Mouse (Mus musculus): Measurements from ENCODE around the gene Tmed3. TPM values are rescaled to one million over a fixed set of nuclear protein-coding genes. Genes with fewer than 3 reads are reported as not detected.

The Tmed3 gene
- polyA plus RNA-seq (2016; fragmentation: Nextera tagmentation; extraction: Ambion mirVana): 39.1 and 40.6 TPM in 2 replicates

GRCm38 (mm10) chr9:89704265-89705196, at the start of gene Tmed3:
Tmed3 (minus strand) TSS chr9:89705068.
- 2% methylated on average over 52 of the region's 52 CpGs for WGBS
- Histone ChIP-seq H3K9me3 (no peaks in the 10 kb centered on the region), H3K4me1 (peaks cover 8% of the 10 kb centered on the region; the same call in 1 of the 2 replicates), H3K27ac (peak within 1 kb of the TSS; percentile 66), H3K9ac (peak within 1 kb of the TSS; percentile 63), H3K4me3 (peak within 1 kb of the TSS; percentile 54), H3K27me3 (replicated peaks) (no peaks in the 10 kb centered on the region), H3K4me2 (replicated peaks) (peak within 1 kb of the TSS; percentile 78), H3K36me3 (peaks cover 11% of the 10 kb centered on the region)
- ATAC-seq (ENCODE audit: low FRiP score, low read depth): peak; percentile 99

GRCm38 (mm10) chr9:89740041-89740440, 35.2 kb upstream of the Tmed3 start:
- ATAC-seq (ENCODE audit: low FRiP score, low read depth): no peak
- Histone ChIP-seq H3K4me1 (no peaks in the 10 kb centered on the region), H3K27ac (no peak overlapping the region), H3K9ac (no peak overlapping the region), H3K4me3 (no peak overlapping the region), H3K36me3 (no peaks in the 10 kb centered on the region), H3K27me3 (replicated peaks) (peaks cover 21% of the 10 kb centered on the region), H3K4me2 (replicated peaks) (no peak overlapping the region), H3K9me3 (no peaks in the 10 kb centered on the region)

- no peak for ATAC-seq (ENCODE audit: low FRiP score, low read depth)
- Histone ChIP-seq H3K27me3 (replicated peaks) (peaks cover 21% of the 10 kb centered on the region), H3K4me1 (no peaks in the 10 kb centered on the region), H3K27ac (no peak within 1 kb of the TSS), H3K4me3 (no peak within 1 kb of the TSS), H3K4me2 (replicated peaks) (peak within 1 kb of the TSS; percentile 30; the same call in 1 of the 2 replicates), H3K9me3 (no peaks in the 10 kb centered on the region), H3K36me3 (no peaks in the 10 kb centered on the region), H3K9ac (no peak within 1 kb of the TSS)
- WGBS: 3% methylated on average over 8 of the region's 8 CpGs
These were observed 33.4 kb upstream of the Tmed3 start, which contains the start of gene Ankrd34c for GRCm38 (mm10) chr9:89738295-89738694. Ankrd34c (minus strand) TSS chr9:89738475.

GRCm38 (mm10) chr9:89737888-89738287, 33.0 kb upstream of the Tmed3 start:
- peak overlapping the region; percentile 30; the same call in 1 of the 2 replicates for H3K4me2 ChIP-seq (replicated peaks)
- no peaks in the 10 kb centered on the region for H3K4me1 ChIP-seq

GRCm38 (mm10) chr9:89736932-89737705, 32.3 kb upstream of the Tmed3 start:
- peak overlapping the region; percentile 18; the same call in 1 of the 2 replicates for H3K4me2 ChIP-seq (replicated peaks)
- no peak overlapping the region for H3K4me3 ChIP-seq
- no peaks in the 10 kb centered on the region for H3K36me3 ChIP-seq
- H3K9me3 ChIP-seq: no peaks in the 10 kb centered on the region
- ATAC-seq (ENCODE audit: low FRiP score, low read depth): no peak
- 8% methylated on average over 20 of the region's 20 CpGs for WGBS
- no peak overlapping the region for H3K9ac ChIP-seq
- H3K27ac ChIP-seq: no peak overlapping the region
- H3K27me3 ChIP-seq (replicated peaks): peaks cover 21% of the 10 kb centered on the region
- no peaks in the 10 kb centered on the region for H3K4me1 ChIP-seq

More at GRCm38 (mm10) chr9:89737888-89738287, 33.0 kb upstream of the Tmed3 start:
- H3K9me3 ChIP-seq: no peaks in the 10 kb centered on the region
- no peaks in the 10 kb centered on the region for H3K36me3 ChIP-seq
- no peak for ATAC-seq (ENCODE audit: low FRiP score, low read depth)
- no peak overlapping the region for H3K27ac ChIP-seq
- H3K27me3 ChIP-seq (replicated peaks): peaks cover 21% of the 10 kb centered on the region
- H3K9ac ChIP-seq: no peak overlapping the region
- 7% methylated on average over 6 of the region's 6 CpGs for WGBS
- H3K4me3 ChIP-seq: no peak overlapping the region

- no peak for ATAC-seq (ENCODE audit: low FRiP score, low read depth)
These were observed 2.0 kb upstream of the Tmed3 start for GRCm38 (mm10) chr9:89706906-89707305.

GRCm38 (mm10) chr9:89705197-89705533, 297 bp upstream of the Tmed3 start:
- peaks cover 6% of the 10 kb centered on the region; the same call in 1 of the 2 replicates for H3K36me3 ChIP-seq
- H3K4me3 ChIP-seq: peak overlapping the region; percentile 54
- no peaks in the 10 kb centered on the region for H3K9me3 ChIP-seq
- peak overlapping the region; percentile 63 for H3K9ac ChIP-seq
- H3K27ac ChIP-seq: no peak overlapping the region
- 10% methylated on average over 10 of the region's 10 CpGs for WGBS
- ATAC-seq (ENCODE audit: low FRiP score, low read depth): peak; percentile 68
- H3K4me2 ChIP-seq (replicated peaks): peak overlapping the region; percentile 78
- no peaks in the 10 kb centered on the region for H3K27me3 ChIP-seq (replicated peaks)
- peaks cover 8% of the 10 kb centered on the region; the same call in 1 of the 2 replicates for H3K4me1 ChIP-seq

More at GRCm38 (mm10) chr9:89706906-89707305, 2.0 kb upstream of the Tmed3 start:
- Histone ChIP-seq H3K4me3 (no peak overlapping the region), H3K4me1 (peaks cover 8% of the 10 kb centered on the region; the same call in 1 of the 2 replicates), H3K9ac (no peak overlapping the region), H3K36me3 (no peaks in the 10 kb centered on the region), H3K9me3 (no peaks in the 10 kb centered on the region), H3K4me2 (replicated peaks) (no peak overlapping the region), H3K27ac (no peak overlapping the region), H3K27me3 (replicated peaks) (no peaks in the 10 kb centered on the region)
- WGBS: 32% methylated on average over 4 of the region's 4 CpGs

GRCm38 (mm10) chr9:89700910-89701457, 3.9 kb downstream of the Tmed3 start:
- no peak for ATAC-seq (ENCODE audit: low FRiP score, low read depth)
- Histone ChIP-seq H3K27me3 (replicated peaks) (no peaks in the 10 kb centered on the region), H3K4me1 (peaks cover 8% of the 10 kb centered on the region; the same call in 1 of the 2 replicates), H3K9ac (no peak overlapping the region), H3K27ac (no peak overlapping the region), H3K9me3 (no peaks in the 10 kb centered on the region), H3K4me3 (no peak overlapping the region), H3K4me2 (replicated peaks) (no peak overlapping the region), H3K36me3 (peaks cover 20% of the 10 kb centered on the region)
- 100% methylated on average over 2 of the region's 2 CpGs for WGBS

- Histone ChIP-seq H3K27me3 (replicated peaks) (no peaks in the 10 kb centered on the region), H3K27ac (no peak overlapping the region), H3K36me3 (peaks cover 15% of the 10 kb centered on the region), H3K4me1 (no peaks in the 10 kb centered on the region), H3K9ac (no peak overlapping the region), H3K4me2 (replicated peaks) (no peak overlapping the region), H3K9me3 (no peaks in the 10 kb centered on the region), H3K4me3 (no peak overlapping the region)
- 86% methylated on average over 1 of the region's 1 CpGs for WGBS
- no peak for ATAC-seq (ENCODE audit: low FRiP score, low read depth)
These were observed 9.7 kb downstream of the Tmed3 start for GRCm38 (mm10) chr9:89695143-89695542.

- ATAC-seq (ENCODE audit: low FRiP score, low read depth): no peak
- Histone ChIP-seq H3K9ac (no peak overlapping the region), H3K36me3 (peaks cover under 1% of the 10 kb centered on the region; the same call in 1 of the 2 replicates), H3K4me3 (no peak overlapping the region), H3K27me3 (replicated peaks) (no peaks in the 10 kb centered on the region), H3K27ac (no peak overlapping the region), H3K4me1 (no peaks in the 10 kb centered on the region), H3K4me2 (replicated peaks) (no peak overlapping the region), H3K9me3 (no peaks in the 10 kb centered on the region)
- 91% methylated on average over 2 of the region's 2 CpGs for WGBS
These were observed 11.2 kb downstream of the Tmed3 start for GRCm38 (mm10) chr9:89693670-89694069.

- Histone ChIP-seq H3K36me3 (no peaks in the 10 kb centered on the region), H3K4me3 (no peak overlapping the region), H3K9ac (no peak overlapping the region), H3K9me3 (no peaks in the 10 kb centered on the region), H3K27me3 (replicated peaks) (no peaks in the 10 kb centered on the region), H3K27ac (no peak overlapping the region), H3K4me2 (replicated peaks) (no peak overlapping the region), H3K4me1 (no peaks in the 10 kb centered on the region)
- 79% methylated on average over 1 of the region's 1 CpGs for WGBS
- no peak for ATAC-seq (ENCODE audit: low FRiP score, low read depth)
These were observed 15.7 kb downstream of the Tmed3 start for GRCm38 (mm10) chr9:89689179-89689578.

Data from neural tube, embryonic 12.5 days (tissue).